Comparison of ENCODE assay signal across 8 mouse cellular contexts in the genomic region with DNA sequence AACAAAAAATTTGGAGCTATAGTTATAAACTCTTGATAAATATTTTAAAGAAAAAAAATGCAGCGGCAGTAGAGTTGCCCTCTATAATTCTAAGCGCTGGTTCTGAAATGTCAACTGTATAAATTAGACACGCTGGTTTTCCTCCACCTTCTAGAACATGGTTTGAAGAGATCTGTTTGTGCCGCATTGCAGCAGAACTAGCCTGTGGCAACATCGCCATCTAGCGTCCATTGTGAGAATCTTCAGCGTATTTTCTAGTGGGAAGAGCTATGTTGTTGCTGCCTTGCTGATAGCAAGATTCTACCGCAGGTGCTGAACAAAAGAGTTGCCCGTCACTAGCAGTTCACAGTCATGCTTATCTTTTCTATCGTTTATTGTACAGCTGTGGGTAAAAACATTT.
DNase-seq lines count a peak whose midpoint lies in the region; ATAC-seq and TF ChIP-seq lines count a peak whose summit lies in the region.

No protein-coding gene starts in this region.

- H3ac ChIP-seq in C2C12 (ENCODE audit: control insufficient read depth, insufficient read length, low read depth): no peak overlapping the region

- TF ChIP-seq CTCF in C2C12 (IDR thresholded peaks at IDR 0.05; ENCODE audit: control insufficient read depth, insufficient read depth, insufficient read length): peak; percentile 50

- H3K9ac ChIP-seq in embryonic facial prominence, embryonic 11.5 days (replicated peaks; ENCODE audit: low read length): no peak overlapping the region
- no peak overlapping the region for H3K9ac ChIP-seq in kidney, embryonic 15.5 days

- H3K4me3 ChIP-seq in C2C12 (ENCODE audit: insufficient read depth, poor library complexity, severe bottlenecking): no peak overlapping the region
- H3K4me3 ChIP-seq in embryonic facial prominence, embryonic 11.5 days (ENCODE audit: low read depth, low read length): no peak overlapping the region
- H3K4me3 ChIP-seq in kidney, embryonic 15.5 days (replicated peaks): no peak overlapping the region

- H3K4me2 ChIP-seq in embryonic facial prominence, embryonic 11.5 days (ENCODE audit: low read depth, low read length): no peak overlapping the region
- no peak overlapping the region for H3K4me2 ChIP-seq in kidney, embryonic 15.5 days

- DNase-seq in adrenal gland, adult 18-20 months (ENCODE audit: low spot score in 2 of 2): peak; percentile 65 to 67
- DNase-seq in embryonic facial prominence, embryonic 11.5 days (ENCODE audit: low spot score): peak; percentile 91
- DNase-seq in heart, adult 8-10 months (ENCODE audit: low spot score): peak; percentile 60
- peak; percentile 62 for DNase-seq in liver
- peak; percentile 66 for DNase-seq in neural tube, embryonic 10.5 days (ENCODE audit: extremely low spot score, low spot score)
- DNase-seq in testis, postnatal 14 days (ENCODE audit: low spot score): peak; percentile 62

- H3K9me3 ChIP-seq in embryonic facial prominence, embryonic 11.5 days (replicated peaks; ENCODE audit: control insufficient read depth, low read length): no peaks in the 10 kb centered on the region
- no peaks in the 10 kb centered on the region for H3K9me3 ChIP-seq in kidney, embryonic 15.5 days (replicated peaks)

- no peaks in the 10 kb centered on the region for H3K4me1 ChIP-seq in embryonic facial prominence, embryonic 11.5 days (ENCODE audit: control insufficient read depth, insufficient read depth, low read length)
- no peaks in the 10 kb centered on the region for H3K4me1 ChIP-seq in kidney, embryonic 15.5 days

- H3K27me3 ChIP-seq in C2C12 (ENCODE audit: control insufficient read depth, insufficient read depth, insufficient read length): no peaks in the 10 kb centered on the region
- no peaks in the 10 kb centered on the region for H3K27me3 ChIP-seq in embryonic facial prominence, embryonic 11.5 days (ENCODE audit: control insufficient read depth, insufficient read depth, low read length)
- no peaks in the 10 kb centered on the region for H3K27me3 ChIP-seq in kidney, embryonic 15.5 days

- H3K36me3 ChIP-seq in C2C12 (ENCODE audit: control insufficient read depth, insufficient read depth): no peaks in the 10 kb centered on the region
- H3K36me3 ChIP-seq in embryonic facial prominence, embryonic 11.5 days (replicated peaks; ENCODE audit: control insufficient read depth, insufficient read depth, low read depth, low read length): no peaks in the 10 kb centered on the region
- no peaks in the 10 kb centered on the region for H3K36me3 ChIP-seq in kidney, embryonic 15.5 days

- no peaks in the 10 kb centered on the region for H3K79me2 ChIP-seq in C2C12 (ENCODE audit: control insufficient read depth, insufficient read depth)

- peak; percentile 29; the same call in 1 of the 2 replicates for ATAC-seq in embryonic facial prominence, embryonic 11.5 days (replicated peaks; ENCODE audit: insufficient number of reproducible peaks, low FRiP score, low TSS enrichment, low read depth)
- ATAC-seq in kidney, embryonic 15.5 days (replicated peaks; ENCODE audit: low FRiP score): peak; percentile 54

- no peaks in the 10 kb centered on the region for H3K79me3 ChIP-seq in C2C12 (ENCODE audit: low read depth)

- no peak overlapping the region for H3K27ac ChIP-seq in embryonic facial prominence, embryonic 11.5 days (replicated peaks; ENCODE audit: low read depth, low read length)
- H3K27ac ChIP-seq in kidney, embryonic 15.5 days: no peak overlapping the region

- 7% methylated on average over 10 of the region's 10 CpGs for WGBS in embryonic facial prominence, embryonic 11.5 days
- 7% methylated on average over 10 of the region's 10 CpGs for whole genome bisulfite sequencing in kidney, embryonic 15.5 days

TF ChIP-seq in C2C12, 6 proteins besides CTCF, POLR2A, EP300 and RAD21:
- TF ChIP-seq FOSL1 (IDR thresholded peaks at IDR 0.05; ENCODE audit: insufficient read depth, low read length, poor library complexity, severe bottlenecking) (no peak), CEBPB (IDR thresholded peaks at IDR 0.05; ENCODE audit: low read depth) (no peak), MYOD1 (IDR thresholded peaks at IDR 0.05; ENCODE audit: control insufficient read depth, insufficient read length, low read depth) (no peak), USF1 (IDR thresholded peaks at IDR 0.05; ENCODE audit: low read depth) (no peak), MYOG (IDR thresholded peaks at IDR 0.05; ENCODE audit: control insufficient read depth, extremely low read depth, insufficient read length) (no peak), MAX (IDR thresholded peaks at IDR 0.05) (no peak)
